Mouse (Mus musculus): ENCODE data around the gene Mgat4a. TPM values are rescaled to one million over a fixed set of nuclear protein-coding genes. Genes with fewer than 3 reads are reported as not detected.

Mgat4a gene
- total and polyA plus RNA-seq, 3 experiments = 22.3 to 23.2 (median 22.9) TPM

DNA sequence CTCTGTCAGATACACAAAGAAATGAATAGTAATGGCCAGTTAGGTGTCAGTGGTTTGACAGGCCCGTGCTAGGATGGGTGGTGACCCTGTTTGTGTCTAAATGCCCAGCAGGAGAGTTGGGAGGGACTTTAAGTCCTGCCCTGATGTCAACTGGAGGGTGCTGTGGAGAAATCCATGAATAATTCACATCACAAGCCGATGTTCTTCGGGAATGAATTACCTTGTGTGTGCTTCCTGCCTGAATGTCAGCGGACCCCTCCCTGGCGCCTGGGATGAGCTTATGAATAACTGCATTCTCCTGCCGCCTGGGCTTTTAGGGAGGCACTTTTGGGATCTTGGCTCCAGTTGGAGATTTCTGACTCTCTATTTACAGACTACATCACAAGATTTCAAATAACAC is 24.6 kb upstream of the Mgat4a start:
- H3K27ac ChIP-seq (ENCODE audit: insufficient read depth, low read depth) = no peak overlapping the region
- TF ChIP-seq ZMIZ1 (IDR thresholded peaks at IDR 0.05; ENCODE audit: low read depth, low read length) (no peak), NRF1 (IDR thresholded peaks at IDR 0.05; ENCODE audit: low read depth, low read length) (no peak), MAFK (IDR thresholded peaks at IDR 0.05; ENCODE audit: insufficient replicate concordance, low read length) (no peak), EP300 (IDR thresholded peaks at IDR 0.05; ENCODE audit: low read length) (no peak), POLR2AphosphoS2 (IDR thresholded peaks at IDR 0.05; ENCODE audit: low read depth, low read length) (no peak), KAT2A (IDR thresholded peaks at IDR 0.05; ENCODE audit: insufficient replicate concordance, low read length) (no peak), UBTF (IDR thresholded peaks at IDR 0.05; ENCODE audit: low read depth, low read length) (no peak), POLR2A (IDR thresholded peaks at IDR 0.05; ENCODE audit: low read depth, low read length) (no peak), MAZ (IDR thresholded peaks at IDR 0.05; ENCODE audit: low read depth, low read length) (no peak), NELFE (IDR thresholded peaks at IDR 0.05; ENCODE audit: low read depth, low read length) (no peak), ZKSCAN1 (IDR thresholded peaks at IDR 0.05; ENCODE audit: borderline replicate concordance, low read depth, low read length) (no peak), CHD2 (IDR thresholded peaks at IDR 0.05; ENCODE audit: low read length) (no peak)
- H3K9ac ChIP-seq (ENCODE audit: insufficient read depth, low read depth) = no peak overlapping the region
- no peak overlapping the region for H3K4me2 ChIP-seq (ENCODE audit: insufficient read depth, low read depth, poor library complexity, severe bottlenecking)
- no peak overlapping the region for H3K4me3 ChIP-seq (replicated peaks in 1 of 3; ENCODE audit: low read depth in 2 of 3, low read length in 2 of 3, poor library complexity in 1 of 3)
- dilution Hi-C loops (cut with MboI; ENCODE audit: extremely low pct_ligation_motif_present, extremely low pct_unique_long_range_greater_than_20kb, low sequenced_read_pairs) (no loop called here), in situ Hi-C loops (cut with MboI; ENCODE audit: low pct_ligation_motif_present, low pct_unique_long_range_greater_than_20kb, low sequenced_read_pairs) (no loop called here)
- no peaks in the 10 kb centered on the region for H3K36me3 ChIP-seq (replicated peaks in 1 of 2; ENCODE audit: control insufficient read depth in 1 of 2, insufficient read depth in 1 of 2, low read length in 1 of 2)
- DNase-seq (ENCODE audit: extremely low read depth) = no peak
- peaks cover 10 to 44% of the 10 kb centered on the region in 2 experiments for H3K4me1 ChIP-seq (ENCODE audit: control insufficient read depth in 1 of 2, insufficient read depth in 2 of 2)
- H3K9me3 ChIP-seq (replicated peaks; ENCODE audit: low read length) = peaks cover 5% of the 10 kb centered on the region
- H3K79me2 ChIP-seq (replicated peaks; ENCODE audit: control insufficient read depth, extremely low read depth, insufficient read depth, poor library complexity, severe bottlenecking) = no peaks in the 10 kb centered on the region
- no peaks in the 10 kb centered on the region for H3K27me3 ChIP-seq (replicated peaks)

DNA sequence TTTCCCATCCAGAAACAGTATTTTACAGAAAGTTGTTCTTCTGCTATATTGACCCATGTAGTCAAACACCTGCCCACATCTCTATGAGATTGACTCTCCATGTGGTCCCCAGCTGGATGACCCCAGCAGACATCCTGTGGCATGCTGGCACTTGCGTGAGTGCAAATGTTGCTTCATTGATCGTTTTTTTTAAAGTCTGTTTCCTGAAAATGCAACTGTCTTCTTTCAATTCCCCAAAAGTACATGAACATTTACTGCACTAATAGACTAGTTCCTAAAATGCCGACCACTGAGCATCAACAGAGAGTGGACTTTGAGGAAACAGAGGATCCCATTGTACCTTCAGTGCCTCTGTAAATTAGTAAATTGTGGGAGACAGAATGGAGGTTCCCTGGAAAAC is 21.1 kb upstream of the Mgat4a start:
- peak; percentile 52 for DNase-seq (ENCODE audit: extremely low read depth)
- in situ Hi-C loops (cut with MboI; ENCODE audit: low pct_ligation_motif_present, low pct_unique_long_range_greater_than_20kb, low sequenced_read_pairs) (no loop called here), dilution Hi-C loops (cut with MboI; ENCODE audit: extremely low pct_ligation_motif_present, extremely low pct_unique_long_range_greater_than_20kb, low sequenced_read_pairs) (no loop called here)
- H3K36me3 ChIP-seq (replicated peaks in 1 of 2; ENCODE audit: control insufficient read depth in 1 of 2, insufficient read depth in 1 of 2, low read length in 1 of 2) = no peaks in the 10 kb centered on the region
- no peak overlapping the region for H3K4me2 ChIP-seq (ENCODE audit: insufficient read depth, low read depth, poor library complexity, severe bottlenecking)
- peaks cover 0 to 48% of the 10 kb centered on the region in 2 experiments; a peak in 3 of 4 replicates for H3K4me1 ChIP-seq (ENCODE audit: control insufficient read depth in 1 of 2, insufficient read depth in 2 of 2)
- no peaks in the 10 kb centered on the region for H3K79me2 ChIP-seq (replicated peaks; ENCODE audit: control insufficient read depth, extremely low read depth, insufficient read depth, poor library complexity, severe bottlenecking)
- no peak overlapping the region for H3K9ac ChIP-seq (ENCODE audit: insufficient read depth, low read depth)
- H3K9me3 ChIP-seq (replicated peaks; ENCODE audit: low read length) = peaks cover 5% of the 10 kb centered on the region
- H3K27ac ChIP-seq (ENCODE audit: insufficient read depth, low read depth) = no peak overlapping the region
- H3K4me3 ChIP-seq (replicated peaks in 1 of 3; ENCODE audit: low read depth in 2 of 3, low read length in 2 of 3, poor library complexity in 1 of 3) = no peak overlapping the region
- H3K27me3 ChIP-seq (replicated peaks) = no peaks in the 10 kb centered on the region
- TF ChIP-seq ZKSCAN1 (IDR thresholded peaks at IDR 0.05; ENCODE audit: borderline replicate concordance, low read depth, low read length) (no peak), ZNF384 (IDR thresholded peaks at IDR 0.05; ENCODE audit: low read depth, low read length) (peak; percentile 94), RAD21 (IDR thresholded peaks at IDR 0.05; ENCODE audit: low read depth, low read length) (no peak), ETS1 (conservative IDR thresholded peaks at IDR 0.05; ENCODE audit: low read depth, low read length) (peak; percentile 63), IRF4 (IDR thresholded peaks at IDR 0.05; ENCODE audit: low read depth, low read length) (peak; percentile 87), CHD2 (IDR thresholded peaks at IDR 0.05; ENCODE audit: low read length) (peak; percentile 61; the same call in 1 of the 2 replicates), POLR2A (IDR thresholded peaks at IDR 0.05; ENCODE audit: low read depth, low read length) (no peak), TBP (conservative IDR thresholded peaks at IDR 0.05; ENCODE audit: low read depth, low read length) (no peak), BHLHE40 (IDR thresholded peaks at IDR 0.05; ENCODE audit: low read depth, low read length) (peak; percentile 76), NRF1 (IDR thresholded peaks at IDR 0.05; ENCODE audit: low read depth, low read length) (no peak), JUND (conservative IDR thresholded peaks at IDR 0.05; ENCODE audit: low read depth, low read length) (no peak), MAX (IDR thresholded peaks at IDR 0.05; ENCODE audit: low read length) (peak; percentile 64; the same call in 1 of the 2 replicates), MXI1 (IDR thresholded peaks at IDR 0.05; ENCODE audit: low read depth, low read length) (0 out of 2 replicates have a peak, but pooled peaks have one; percentile 29), MEF2A (IDR thresholded peaks at IDR 0.05; ENCODE audit: borderline replicate concordance, low read depth, low read length) (0 out of 2 replicates have a peak, but pooled peaks have one; percentile 58), SMC3 (IDR thresholded peaks at IDR 0.05; ENCODE audit: low read depth, low read length) (no peak), ELF1 (IDR thresholded peaks at IDR 0.05; ENCODE audit: low read depth, low read length) (0 out of 2 replicates have a peak, but pooled peaks have one; percentile 33), TCF12 (IDR thresholded peaks at IDR 0.05; ENCODE audit: low read depth, low read length) (peak; percentile 97), ZC3H11A (IDR thresholded peaks at IDR 0.05; ENCODE audit: low read depth, low read length) (no peak), USF2 (conservative IDR thresholded peaks at IDR 0.05; ENCODE audit: low read depth, low read length) (no peak), USF1 (IDR thresholded peaks at IDR 0.05; ENCODE audit: low read depth, low read length) (no peak), CHD1 (IDR thresholded peaks at IDR 0.05; ENCODE audit: low read depth, low read length) (peak; percentile 96), EP300 (IDR thresholded peaks at IDR 0.05; ENCODE audit: low read length) (peak; percentile 95), PAX5 (IDR thresholded peaks at IDR 0.05; ENCODE audit: low read length) (no peak), MYC (IDR thresholded peaks at IDR 0.05; ENCODE audit: low read depth, low read length) (peak; percentile 74; the same call in 1 of the 2 replicates), POLR2AphosphoS2 (IDR thresholded peaks at IDR 0.05; ENCODE audit: low read depth, low read length) (no peak), RCOR1 (conservative IDR thresholded peaks at IDR 0.05; ENCODE audit: low read depth, low read length) (0 out of 2 replicates have a peak, but pooled peaks have one; percentile 45), UBTF (IDR thresholded peaks at IDR 0.05; ENCODE audit: low read depth, low read length) (no peak)
